Mouse (Mus musculus) midbrain, postnatal 0 days (tissue): ENCODE measurements around the gene Pak6. TPM values are rescaled to one million over a fixed set of nuclear protein-coding genes. Genes with fewer than 3 reads are reported as not detected.

Experiments used
- ATAC-seq: fragments of 200-750 bp; cut with Nextera tagmentation; 2 replicates; pipeline ENCODE4 v1.8.0; 2017; ENCODE audit warnings: moderate number of reproducible peaks, mild to moderate bottlenecking, moderate TSS enrichment, moderate library complexity; ENCODE audit not compliant: low FRiP score
- DNase-seq: peaks from one replicate; pipeline ENCODE4 v3.0.0-alpha.2; 2015; ENCODE audit warnings: low spot score
- H3K27ac ChIP-seq: fragments of 300-500 bp; sonication (generic); 2 replicates; pipeline ENCODE4 v1.5.1; 2014; ENCODE audit warnings: low read depth, mild to moderate bottlenecking, low read length, mixed read lengths
- H3K27me3 ChIP-seq: fragments of 300-500 bp; sonication (generic); 2 replicates; pipeline ENCODE4 v1.6.1; 2014; ENCODE audit warnings: low read length, control low read depth, mixed read lengths; ENCODE audit not compliant: insufficient read depth
- H3K36me3 ChIP-seq: fragments of 300-500 bp; sonication (generic); 2 replicates; pipeline ENCODE4 v1.6.1; 2014; ENCODE audit warnings: low read length, control low read depth, mixed read lengths; ENCODE audit not compliant: insufficient read depth
- H3K4me1 ChIP-seq: fragments of 300-500 bp; sonication (generic); 2 replicates; pipeline ENCODE4 v1.6.1; 2014; ENCODE audit warnings: mild to moderate bottlenecking, control low read depth, antibody characterized with exemption, low read length, mixed read lengths; ENCODE audit not compliant: insufficient read depth
- H3K4me2 ChIP-seq: fragments of 300-500 bp; sonication (generic); 2 replicates; pipeline ENCODE4 v1.6.1; 2014; ENCODE audit warnings: low read depth, mild to moderate bottlenecking, low read length, mixed read lengths; ENCODE audit not compliant: poor library complexity, severe bottlenecking
- H3K4me3 ChIP-seq: fragments of 300-500 bp; sonication (generic); 2 replicates; pipeline ENCODE4 v1.5.1; 2014; ENCODE audit warnings: low read depth, mild to moderate bottlenecking, low read length, moderate library complexity
- H3K9ac ChIP-seq: fragments of 300-500 bp; sonication (generic); replicated peaks from 2 replicates; pipeline ENCODE4 v1.6.1; 2014; ENCODE audit warnings: mild to moderate bottlenecking, low read length, moderate library complexity, mixed read lengths; ENCODE audit not compliant: poor library complexity, severe bottlenecking
- H3K9me3 ChIP-seq: fragments of 300-500 bp; sonication (generic); 2 replicates; pipeline ENCODE4 v1.6.1; 2016; ENCODE audit warnings: low read length, control low read depth
- CTCF ChIP-seq: IDR thresholded peaks from 2 replicates; pipeline ENCODE4 v1.5.1; 2016; ENCODE audit warnings: antibody characterized with exemption, mild to moderate bottlenecking
- WGBS: fragments of 180-500 bp; shearing (Covaris S2); extraction: QIAGEN DNeasy Blood & Tissue Kit; methylation state at CpG from one replicate; pipeline ENCODE4 v1.1.7; 2014; 5-methylcytosine and 5-hydroxymethylcytosine counted together
- polyA plus RNA-seq: library from polyadenylated mRNA; unstranded; fragments of >200 nt; fragmentation: Nextera tagmentation; extraction: Ambion mirVana; gene quantifications from 2 replicates; pipeline ENCODE4 v1.2.1, GENCODE M21; 2015
- total RNA-seq: library from RNA; depleted of rRNA; stranded (reverse); fragments of >200 nt; gene quantifications from 2 replicates; pipeline ENCODE4 v1.2.3, GENCODE M21; 2014

The Pak6 gene
- total and polyA plus RNA-seq, 2 experiments from 2014 or later, result 66.1 to 120 TPM

GRCm38 (mm10) chr2:118696451-118697308 lies 33.6 kb downstream of the Pak6 start:
- DNase-seq, result no peak
- WGBS, result 50% methylated on average over 21 of the region's 21 CpGs
- H3K27me3 ChIP-seq, result peaks cover 22% of the 10 kb centered on the region

GRCm38 (mm10) chr2:118697311-118697877 lies 34.3 kb downstream of the Pak6 start:
- no peaks in the 10 kb centered on the region; the same call in 1 of the 2 replicates for H3K4me1 ChIP-seq
- peaks cover 30% of the 10 kb centered on the region for H3K27me3 ChIP-seq
- WGBS, result 47% methylated on average over 5 of the region's 5 CpGs
- H3K4me2 ChIP-seq, result no peak overlapping the region
- H3K9ac ChIP-seq, result no peak overlapping the region
- peaks cover 33% of the 10 kb centered on the region for H3K36me3 ChIP-seq
- ATAC-seq (no peak), DNase-seq (no peak)
- no peak overlapping the region for H3K4me3 ChIP-seq
- H3K9me3 ChIP-seq, result no peaks in the 10 kb centered on the region
- TF ChIP-seq CTCF, result no peak
- H3K27ac ChIP-seq, result no peak overlapping the region

More at GRCm38 (mm10) chr2:118696451-118697308, 33.6 kb downstream of the Pak6 start:
- Histone ChIP-seq H3K27ac (no peak overlapping the region), H3K9me3 (no peaks in the 10 kb centered on the region), H3K9ac (no peak overlapping the region), H3K36me3 (peaks cover 37% of the 10 kb centered on the region), H3K4me1 (no peaks in the 10 kb centered on the region; the same call in 1 of the 2 replicates), H3K4me3 (no peak overlapping the region), H3K4me2 (no peak overlapping the region)
- no peak for TF ChIP-seq CTCF
- no peak for ATAC-seq

GRCm38 (mm10) chr2:118697955-118698354 lies 34.9 kb downstream of the Pak6 start:
- no peak for ATAC-seq
- DNase-seq, result no peak
- Histone ChIP-seq H3K9me3 (no peaks in the 10 kb centered on the region), H3K4me3 (no peak overlapping the region), H3K36me3 (peaks cover 31% of the 10 kb centered on the region), H3K27me3 (peaks cover 35% of the 10 kb centered on the region), H3K9ac (no peak overlapping the region), H3K4me2 (no peak overlapping the region), H3K4me1 (peaks cover 2% of the 10 kb centered on the region; the same call in 1 of the 2 replicates), H3K27ac (no peak overlapping the region)
- 47% methylated on average over 7 of the region's 7 CpGs for WGBS
- TF ChIP-seq CTCF, result no peak

GRCm38 (mm10) chr2:118700179-118701062 lies 37.3 kb downstream of the Pak6 start:
- Histone ChIP-seq H3K4me1 (peaks cover 12% of the 10 kb centered on the region; the same call in 1 of the 2 replicates), H3K36me3 (peaks cover 11% of the 10 kb centered on the region), H3K27me3 (peaks cover 59% of the 10 kb centered on the region), H3K9me3 (no peaks in the 10 kb centered on the region), H3K9ac (no peak overlapping the region), H3K27ac (no peak overlapping the region), H3K4me3 (peak overlapping the region; percentile 8; the same call in 1 of the 2 replicates), H3K4me2 (peak overlapping the region; percentile 33; the same call in 1 of the 2 replicates)
- ATAC-seq (no peak), DNase-seq (peak; percentile 66)
- TF ChIP-seq CTCF, result peak; percentile 89
- WGBS, result 3% methylated on average over 32 of the region's 32 CpGs

- ATAC-seq (no peak), DNase-seq (no peak)
- TF ChIP-seq CTCF, result no peak
- H3K27ac ChIP-seq, result no peak overlapping the region
- H3K4me1 ChIP-seq, result peaks cover 12% of the 10 kb centered on the region; the same call in 1 of the 2 replicates
- H3K9me3 ChIP-seq, result no peaks in the 10 kb centered on the region
- WGBS, result 12% methylated on average over 5 of the region's 5 CpGs
- peaks cover 10% of the 10 kb centered on the region for H3K36me3 ChIP-seq
- H3K4me3 ChIP-seq, result peak overlapping the region; percentile 8; the same call in 1 of the 2 replicates
- no peak overlapping the region for H3K9ac ChIP-seq
- H3K27me3 ChIP-seq, result peaks cover 66% of the 10 kb centered on the region
- H3K4me2 ChIP-seq, result no peak overlapping the region
Measured at GRCm38 (mm10) chr2:118701161-118701560, 38.1 kb downstream of the Pak6 start.
